Mouse (Mus musculus): ENCODE measurements around the gene C1qtnf9. TPM values are rescaled to one million over a fixed set of nuclear protein-coding genes. Genes with fewer than 3 reads are reported as not detected.

Gene C1qtnf9
- polyA plus RNA-seq, 1 experiment from 2014 or later, result not detected

- Histone ChIP-seq H3K9me3 (ENCODE audit: control insufficient read depth, low read length) (no peaks in the 10 kb centered on the region), H3K4me3 (ENCODE audit: low read depth, low read length) (no peak overlapping the region), H3K27me3 (ENCODE audit: control insufficient read depth, insufficient read depth, low read length) (no peaks in the 10 kb centered on the region), H3K27ac (ENCODE audit: low read depth, low read length) (no peak overlapping the region), H3K36me3 (ENCODE audit: control insufficient read depth, insufficient read depth, low read length) (no peaks in the 10 kb centered on the region; the same call in 1 of the 2 replicates), H3K4me2 (ENCODE audit: low read depth) (no peak overlapping the region), H3K4me1 (ENCODE audit: control insufficient read depth, insufficient read depth, low read length) (no peaks in the 10 kb centered on the region), H3K9ac (ENCODE audit: low read length) (no peak overlapping the region)
- ATAC-seq (ENCODE audit: insufficient read depth, low FRiP score, low TSS enrichment) (no peak), DNase-seq (ENCODE audit: low spot score) (no peak)
- 77% methylated on average over 4 of the region's 4 CpGs for WGBS
Observed at GRCm38 (mm10) chr14:60764526-60764925, 3.4 kb upstream of the C1qtnf9 start.

GRCm38 (mm10) chr14:60765025-60765424, 2.9 kb upstream of the C1qtnf9 start:
- H3K27ac ChIP-seq (ENCODE audit: low read depth, low read length), result no peak overlapping the region
- 62% methylated on average over 2 of the region's 2 CpGs for WGBS
- no peaks in the 10 kb centered on the region for H3K9me3 ChIP-seq (ENCODE audit: control insufficient read depth, low read length)
- H3K4me2 ChIP-seq (ENCODE audit: low read depth), result no peak overlapping the region
- ATAC-seq (ENCODE audit: insufficient read depth, low FRiP score, low TSS enrichment), result no peak
- no peaks in the 10 kb centered on the region for H3K27me3 ChIP-seq (ENCODE audit: control insufficient read depth, insufficient read depth, low read length)
- no peak overlapping the region for H3K4me3 ChIP-seq (ENCODE audit: low read depth, low read length)
- no peaks in the 10 kb centered on the region; the same call in 1 of the 2 replicates for H3K36me3 ChIP-seq (ENCODE audit: control insufficient read depth, insufficient read depth, low read length)
- no peaks in the 10 kb centered on the region for H3K4me1 ChIP-seq (ENCODE audit: control insufficient read depth, insufficient read depth, low read length)
- no peak overlapping the region for H3K9ac ChIP-seq (ENCODE audit: low read length)
- no peak for DNase-seq (ENCODE audit: low spot score)

- no peaks in the 10 kb centered on the region for H3K4me1 ChIP-seq (ENCODE audit: control insufficient read depth, insufficient read depth, low read length)
- H3K4me2 ChIP-seq (ENCODE audit: low read depth), result no peak overlapping the region
- no peak for DNase-seq (ENCODE audit: low spot score)
- no peak overlapping the region for H3K9ac ChIP-seq (ENCODE audit: low read length)
- H3K27me3 ChIP-seq (ENCODE audit: control insufficient read depth, insufficient read depth, low read length), result no peaks in the 10 kb centered on the region
- H3K9me3 ChIP-seq (ENCODE audit: control insufficient read depth, low read length), result no peaks in the 10 kb centered on the region
- ATAC-seq (ENCODE audit: insufficient read depth, low FRiP score, low TSS enrichment), result no peak
- no peaks in the 10 kb centered on the region for H3K36me3 ChIP-seq (ENCODE audit: control insufficient read depth, insufficient read depth, low read length)
- WGBS, result 50% methylated on average over 6 of the region's 6 CpGs
- no peak overlapping the region for H3K4me3 ChIP-seq (ENCODE audit: low read depth, low read length)
- no peak overlapping the region for H3K27ac ChIP-seq (ENCODE audit: low read depth, low read length)
Observed at GRCm38 (mm10) chr14:60769340-60769739, 1.4 kb downstream of the C1qtnf9 start.

- Histone ChIP-seq H3K9me3 (ENCODE audit: control insufficient read depth, low read length) (no peaks in the 10 kb centered on the region), H3K27ac (ENCODE audit: low read depth, low read length) (no peak overlapping the region), H3K9ac (ENCODE audit: low read length) (no peak overlapping the region), H3K27me3 (ENCODE audit: control insufficient read depth, insufficient read depth, low read length) (no peaks in the 10 kb centered on the region), H3K4me3 (ENCODE audit: low read depth, low read length) (no peak overlapping the region), H3K4me2 (ENCODE audit: low read depth) (no peak overlapping the region), H3K4me1 (ENCODE audit: control insufficient read depth, insufficient read depth, low read length) (no peaks in the 10 kb centered on the region), H3K36me3 (ENCODE audit: control insufficient read depth, insufficient read depth, low read length) (no peaks in the 10 kb centered on the region)
- DNase-seq (ENCODE audit: low spot score) (no peak), ATAC-seq (ENCODE audit: insufficient read depth, low FRiP score, low TSS enrichment) (no peak)
- WGBS, result 69% methylated on average over 6 of the region's 6 CpGs
Observed at GRCm38 (mm10) chr14:60770594-60770993, 2.7 kb downstream of the C1qtnf9 start.

DNA sequence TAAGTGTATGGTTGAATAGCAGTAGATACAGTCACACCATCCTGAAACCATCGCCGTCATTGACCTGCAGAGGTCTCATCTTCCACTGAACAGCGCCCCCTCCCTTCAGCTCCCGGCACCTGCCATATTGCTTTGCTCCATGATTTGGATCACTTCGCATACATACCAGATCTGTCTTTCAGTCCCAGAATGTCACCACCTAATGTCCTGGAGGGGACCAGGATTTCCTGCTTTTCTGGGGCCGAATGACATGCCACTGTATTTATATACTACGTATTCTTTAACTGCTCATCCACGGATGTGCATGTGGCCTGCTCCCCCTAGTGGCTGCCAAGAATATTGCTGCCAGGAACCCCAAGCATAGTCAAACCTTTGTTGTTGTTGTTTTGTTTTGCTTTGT, 3.1 kb downstream of the C1qtnf9 start:
- no peaks in the 10 kb centered on the region for H3K9me3 ChIP-seq (ENCODE audit: control insufficient read depth, low read length)
- peak overlapping the region; percentile 41 for H3K4me2 ChIP-seq (ENCODE audit: low read depth)
- DNase-seq (ENCODE audit: low spot score), result peak; percentile 77
- WGBS, result 7% methylated on average over 8 of the region's 8 CpGs
- H3K36me3 ChIP-seq (ENCODE audit: control insufficient read depth, insufficient read depth, low read length), result no peaks in the 10 kb centered on the region
- H3K4me3 ChIP-seq (ENCODE audit: low read depth, low read length), result peak overlapping the region; percentile 23; the same call in 1 of the 2 replicates
- H3K4me1 ChIP-seq (ENCODE audit: control insufficient read depth, insufficient read depth, low read length), result no peaks in the 10 kb centered on the region
- H3K9ac ChIP-seq (ENCODE audit: low read length), result no peak overlapping the region
- H3K27ac ChIP-seq (ENCODE audit: low read depth, low read length), result no peak overlapping the region
- 0 out of 2 replicates have a peak, but pooled peaks have one; percentile 38 for ATAC-seq (ENCODE audit: insufficient read depth, low FRiP score, low TSS enrichment)
- H3K27me3 ChIP-seq (ENCODE audit: control insufficient read depth, insufficient read depth, low read length), result no peaks in the 10 kb centered on the region

GRCm38 (mm10) chr14:60773476-60773875, 5.5 kb downstream of the C1qtnf9 start:
- Histone ChIP-seq H3K9ac (ENCODE audit: low read length) (no peak overlapping the region), H3K27ac (ENCODE audit: low read depth, low read length) (no peak overlapping the region), H3K4me2 (ENCODE audit: low read depth) (no peak overlapping the region), H3K4me3 (ENCODE audit: low read depth, low read length) (no peak overlapping the region), H3K36me3 (ENCODE audit: control insufficient read depth, insufficient read depth, low read length) (no peaks in the 10 kb centered on the region), H3K27me3 (ENCODE audit: control insufficient read depth, insufficient read depth, low read length) (no peaks in the 10 kb centered on the region), H3K9me3 (ENCODE audit: control insufficient read depth, low read length) (no peaks in the 10 kb centered on the region), H3K4me1 (ENCODE audit: control insufficient read depth, insufficient read depth, low read length) (no peaks in the 10 kb centered on the region)
- DNase-seq (ENCODE audit: low spot score), result no peak
- no peak for ATAC-seq (ENCODE audit: insufficient read depth, low FRiP score, low TSS enrichment)
- WGBS, result 64% methylated on average over 2 of the region's 2 CpGs

- Histone ChIP-seq H3K27ac (ENCODE audit: low read depth, low read length) (no peak overlapping the region), H3K36me3 (ENCODE audit: control insufficient read depth, insufficient read depth, low read length) (no peaks in the 10 kb centered on the region), H3K4me3 (ENCODE audit: low read depth, low read length) (no peak overlapping the region), H3K9ac (ENCODE audit: low read length) (no peak overlapping the region), H3K27me3 (ENCODE audit: control insufficient read depth, insufficient read depth, low read length) (no peaks in the 10 kb centered on the region), H3K4me1 (ENCODE audit: control insufficient read depth, insufficient read depth, low read length) (no peaks in the 10 kb centered on the region), H3K4me2 (ENCODE audit: low read depth) (no peak overlapping the region), H3K9me3 (ENCODE audit: control insufficient read depth, low read length) (no peaks in the 10 kb centered on the region)
- no peak for DNase-seq (ENCODE audit: low spot score)
- ATAC-seq (ENCODE audit: insufficient read depth, low FRiP score, low TSS enrichment), result no peak
- 84% methylated on average over 8 of the region's 8 CpGs for whole genome bisulfite sequencing
Observed at GRCm38 (mm10) chr14:60776521-60776920, 8.6 kb downstream of the C1qtnf9 start.

DNA sequence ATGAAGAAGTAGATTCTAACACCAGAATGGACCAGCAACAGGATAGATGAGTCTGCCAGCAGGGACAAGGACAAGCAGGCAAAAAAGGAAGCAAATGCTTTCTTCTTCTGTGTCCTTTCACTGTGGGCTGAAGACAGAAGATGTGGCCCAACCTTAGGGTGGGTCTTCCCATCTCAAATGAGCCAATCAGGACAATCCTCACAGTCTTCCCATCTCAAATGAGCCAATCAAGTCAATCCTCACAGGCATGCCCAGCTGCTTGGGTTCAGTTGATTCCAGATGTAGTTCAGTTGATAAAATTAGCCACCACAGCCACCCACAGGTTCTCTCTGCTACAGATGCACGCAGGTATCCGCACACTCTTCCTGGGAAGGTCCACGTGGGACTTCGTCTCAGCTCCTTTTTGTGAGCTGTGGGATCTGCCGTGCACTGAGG, 9.6 kb downstream of the C1qtnf9 start:
- H3K4me1 ChIP-seq (ENCODE audit: control insufficient read depth, insufficient read depth, low read length), result no peaks in the 10 kb centered on the region
- no peak for DNase-seq (ENCODE audit: low spot score)
- H3K4me2 ChIP-seq (ENCODE audit: low read depth), result no peak overlapping the region
- H3K27me3 ChIP-seq (ENCODE audit: control insufficient read depth, insufficient read depth, low read length), result no peaks in the 10 kb centered on the region
- no peak overlapping the region for H3K4me3 ChIP-seq (ENCODE audit: low read depth, low read length)
- H3K27ac ChIP-seq (ENCODE audit: low read depth, low read length), result no peak overlapping the region
- WGBS, result 88% methylated on average over 5 of the region's 5 CpGs
- no peaks in the 10 kb centered on the region for H3K9me3 ChIP-seq (ENCODE audit: control insufficient read depth, low read length)
- no peak for ATAC-seq (ENCODE audit: insufficient read depth, low FRiP score, low TSS enrichment)
- no peak overlapping the region for H3K9ac ChIP-seq (ENCODE audit: low read length)
- H3K36me3 ChIP-seq (ENCODE audit: control insufficient read depth, insufficient read depth, low read length), result no peaks in the 10 kb centered on the region

DNA sequence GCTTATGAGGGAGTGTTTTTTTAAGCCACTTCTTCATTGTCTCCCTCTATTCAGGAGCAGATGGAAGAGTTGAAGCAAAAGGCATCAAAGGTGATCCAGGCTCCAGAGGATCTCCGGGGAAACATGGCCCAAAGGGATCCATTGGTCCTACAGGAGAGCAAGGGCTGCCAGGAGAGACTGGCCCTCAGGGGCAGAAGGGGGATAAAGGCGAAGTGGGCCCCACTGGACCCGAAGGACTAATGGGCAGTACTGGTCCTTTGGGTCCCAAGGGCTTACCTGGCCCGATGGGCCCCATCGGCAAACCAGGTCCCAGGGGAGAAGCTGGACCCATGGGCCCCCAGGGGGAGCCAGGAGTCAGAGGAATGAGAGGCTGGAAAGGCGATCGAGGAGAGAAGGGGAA, 11.3 kb downstream of the C1qtnf9 start:
- ATAC-seq (ENCODE audit: insufficient read depth, low FRiP score, low TSS enrichment), result no peak
- H3K4me1 ChIP-seq (ENCODE audit: control insufficient read depth, insufficient read depth, low read length), result no peaks in the 10 kb centered on the region
- no peak overlapping the region for H3K4me3 ChIP-seq (ENCODE audit: low read depth, low read length)
- no peak overlapping the region for H3K27ac ChIP-seq (ENCODE audit: low read depth, low read length)
- WGBS, result 88% methylated on average over 7 of the region's 7 CpGs
- H3K9me3 ChIP-seq (ENCODE audit: control insufficient read depth, low read length), result no peaks in the 10 kb centered on the region
- DNase-seq (ENCODE audit: low spot score), result no peak
- H3K36me3 ChIP-seq (ENCODE audit: control insufficient read depth, insufficient read depth, low read length), result no peaks in the 10 kb centered on the region
- no peak overlapping the region for H3K4me2 ChIP-seq (ENCODE audit: low read depth)
- no peak overlapping the region for H3K9ac ChIP-seq (ENCODE audit: low read length)
- H3K27me3 ChIP-seq (ENCODE audit: control insufficient read depth, insufficient read depth, low read length), result no peaks in the 10 kb centered on the region
